Mouse (Mus musculus) liver, adult (tissue): ENCODE results near the gene Olfr103.

Source experiments
- GATA4 ChIP-seq: IDR thresholded peaks from 2 replicates; pipeline ENCODE4 v1.6.1; 2014; ENCODE audit warnings: mild to moderate bottlenecking, low read length; ENCODE audit not compliant: insufficient replicate concordance

Gene Olfr103

DNA sequence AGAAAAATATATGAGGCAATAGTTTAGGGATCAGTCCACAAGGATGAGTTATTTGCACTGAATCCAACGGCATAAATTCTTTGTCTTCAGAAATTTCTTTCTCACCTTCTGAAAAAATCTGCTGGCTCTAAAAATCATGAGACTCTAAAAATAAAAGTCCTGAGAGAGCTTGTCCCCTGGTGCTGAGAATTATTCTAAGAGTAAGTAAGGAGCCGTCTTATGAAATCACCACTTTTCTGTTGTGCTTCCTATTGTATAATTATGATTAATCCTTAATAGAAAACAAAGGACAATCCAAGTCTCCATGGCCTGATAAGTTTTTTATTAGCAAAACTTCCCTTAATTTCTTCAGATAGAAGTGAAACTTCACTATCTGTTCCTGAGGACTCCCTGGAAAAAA lies at the start of gene Olfr103:
Gene Olfr103, minus strand, starts transcription at position 101 of the 400 bp plus-strand sequence.
- TF ChIP-seq GATA4, result no peak

DNA sequence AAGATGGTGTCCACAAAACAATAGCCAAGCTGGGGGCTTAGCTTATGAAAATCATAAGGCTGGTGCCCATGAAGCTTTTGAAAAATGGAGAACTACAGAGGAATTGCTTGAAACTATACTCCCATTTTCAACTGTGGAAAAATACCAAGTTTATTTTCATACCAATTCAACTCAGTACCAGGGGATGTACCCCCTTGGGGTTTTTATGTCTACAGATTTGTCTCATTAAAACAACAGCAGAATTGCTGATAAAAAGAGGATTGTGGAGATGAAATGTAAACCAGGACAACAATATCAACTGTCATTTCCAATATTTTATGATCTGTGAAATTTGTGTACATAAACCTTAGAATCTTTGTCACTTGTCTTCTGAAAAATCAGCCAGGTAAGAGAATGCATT lies 39.2 kb upstream of the Olfr103 start, which contains the start of gene Olfr105-ps:
Gene Olfr105-ps, plus strand, starts transcription at position 301 of the 400 bp plus-strand sequence.
- TF ChIP-seq GATA4, result no peak

DNA sequence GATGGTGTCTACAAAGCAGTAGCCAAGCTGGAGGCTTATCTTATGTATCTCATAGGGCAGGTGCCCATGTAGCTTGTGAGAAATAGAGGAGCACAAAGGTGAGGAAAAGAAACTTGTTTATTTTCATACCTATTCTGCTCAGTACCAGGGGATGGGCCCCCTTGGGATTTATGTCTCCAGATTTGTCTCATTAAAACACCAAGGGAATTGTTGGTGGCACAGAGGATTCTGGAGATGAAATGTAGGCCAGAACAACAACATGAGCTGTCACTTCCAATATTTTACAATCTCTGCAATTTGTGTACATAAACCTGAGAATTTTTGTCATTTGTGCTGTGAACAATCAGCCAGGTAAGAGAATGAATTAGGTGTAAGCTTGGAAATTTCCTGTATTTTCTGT lies 19.8 kb upstream of the Olfr103 start, which contains the start of gene Olfr104-ps:
Gene Olfr104-ps, plus strand, starts transcription at position 301 of the 400 bp plus-strand sequence.
- TF ChIP-seq GATA4, result no peak

DNA sequence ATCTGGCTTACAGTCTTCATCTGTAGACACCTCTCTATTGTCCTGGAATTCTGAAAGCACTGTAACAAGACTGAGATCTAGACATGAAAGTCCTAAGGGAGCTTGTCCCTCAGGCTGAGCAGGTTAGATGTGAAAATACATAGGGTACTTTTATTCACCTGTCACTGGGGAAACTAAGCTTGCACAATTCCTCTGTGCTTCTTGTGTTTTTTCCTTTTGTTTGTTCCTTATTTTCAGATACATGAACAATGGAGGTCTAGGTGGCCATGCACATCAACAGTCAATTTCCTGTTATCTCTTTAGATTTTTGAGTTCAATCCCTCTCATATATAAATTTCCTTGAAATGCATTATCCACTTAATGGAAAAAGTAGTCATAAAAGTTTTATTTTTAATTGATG lies 22.5 kb downstream of the Olfr103 start, which contains the start of gene Olfr102:
Gene Olfr102, minus strand, starts transcription at position 101 of the 400 bp plus-strand sequence.
- TF ChIP-seq GATA4, result no peak

DNA sequence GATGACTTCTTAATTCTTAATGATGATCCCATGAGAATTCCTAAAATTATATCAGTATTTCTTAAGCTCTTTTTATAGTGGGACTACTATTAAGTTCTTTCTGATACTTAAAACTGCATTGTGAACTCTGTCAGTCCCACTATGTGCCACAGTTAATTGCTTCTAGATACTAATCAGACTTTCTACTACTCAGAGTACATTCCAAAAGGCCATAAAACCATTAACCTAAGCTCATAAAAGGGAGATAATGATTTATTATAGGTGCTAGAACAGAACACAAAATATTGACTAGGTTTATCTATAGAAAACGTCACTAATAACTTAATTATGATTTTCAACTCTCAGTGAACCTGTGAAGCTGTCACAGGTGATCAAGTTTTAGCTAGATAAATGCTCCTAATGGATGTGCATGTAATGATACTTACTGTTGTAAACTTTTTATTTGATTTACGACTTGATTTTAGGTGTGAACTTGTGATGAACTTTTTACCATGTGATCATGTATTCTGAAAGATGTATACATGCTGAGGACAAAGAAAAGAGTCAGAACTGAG lies 29.3 kb downstream of the Olfr103 start:
- no peak for TF ChIP-seq GATA4

DNA sequence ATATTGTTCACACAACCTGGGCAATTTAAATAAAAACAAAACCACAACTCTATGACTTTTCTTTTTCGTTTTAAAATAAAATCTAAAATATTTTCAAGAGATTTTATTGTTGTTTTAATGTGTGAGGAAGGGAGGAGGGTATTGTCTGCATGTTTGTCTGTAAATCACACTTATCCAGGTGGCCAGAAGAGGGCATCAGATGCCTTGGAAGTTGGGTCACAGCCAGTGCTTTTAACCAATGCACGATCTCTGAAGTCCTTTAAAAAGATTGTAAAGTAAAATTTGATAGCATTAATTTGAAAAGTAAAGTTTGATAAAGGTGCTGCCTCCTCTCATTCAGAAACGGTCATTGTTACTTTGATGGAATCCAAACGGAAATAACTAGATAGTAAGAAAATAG lies 31.0 kb downstream of the Olfr103 start:
- TF ChIP-seq GATA4, result no peak

DNA sequence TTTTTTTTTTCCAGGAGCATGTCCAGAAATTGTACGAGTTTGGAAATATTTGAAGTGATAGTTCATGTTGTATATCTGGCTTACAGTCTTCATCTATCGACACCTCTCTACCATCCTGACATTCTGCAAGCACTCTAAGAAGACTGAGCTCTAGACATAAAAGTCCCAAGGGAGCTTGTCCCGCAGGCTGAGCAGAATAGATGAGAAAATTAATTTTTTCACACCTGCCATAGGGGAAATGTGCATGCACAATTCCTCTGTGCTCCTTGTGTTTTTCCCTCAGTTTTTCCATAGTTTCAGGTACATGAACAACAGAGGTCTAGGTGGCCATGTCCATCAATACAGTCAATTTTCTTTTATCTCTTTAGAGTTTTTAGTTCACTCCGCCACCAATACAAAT lies 35.3 kb downstream of the Olfr103 start, which contains the start of gene Olfr101:
Gene Olfr101, minus strand, starts transcription at position 101 of the 400 bp plus-strand sequence.
- no peak for TF ChIP-seq GATA4
